Mouse (Mus musculus): ENCODE measurements around the gene Tomm5.
"Not testable (repeated sequence)": the region's sequence is repeated elsewhere in the genome, so short reads cannot be mapped to it uniquely, and the experiment has no call there.

The Tomm5 gene

GRCm38 (mm10) chr4:45066036-45066730, 41.7 kb downstream of the Tomm5 start:
- DNase-seq (ENCODE audit: low spot score), result no peak

- no peak for DNase-seq (ENCODE audit: low spot score)
Observed at GRCm38 (mm10) chr4:45064577-45064976, 43.3 kb downstream of the Tomm5 start.

GRCm38 (mm10) chr4:45063836-45064235, 44.1 kb downstream of the Tomm5 start:
- not testable (repeated sequence) for DNase-seq (ENCODE audit: low spot score)

- no peak for DNase-seq (ENCODE audit: low spot score)
Observed at GRCm38 (mm10) chr4:45055451-45055850, 52.5 kb downstream of the Tomm5 start.

Data from lung, postnatal 25 days (tissue).